Mouse (Mus musculus) bone marrow, adult 2 months (tissue): ENCODE data around the gene Gm28042. TPM values are rescaled to one million over a fixed set of nuclear protein-coding genes. Genes with fewer than 3 reads are reported as not detected.

Experiments used
- H3K27ac ChIP-seq: fragments of 200-500 bp; 2 replicates; pipeline ENCODE4 v1.5.1; 2012; ENCODE audit warnings: low read depth, mild to moderate bottlenecking, control low read depth, inconsistent platforms, low read length; ENCODE audit not compliant: control insufficient read depth, poor library complexity, insufficient read depth
- H3K4me1 ChIP-seq: fragments of 200-500 bp; 2 replicates; pipeline ENCODE4 v1.6.1; 2011; ENCODE audit warnings: low read length; ENCODE audit not compliant: control insufficient read depth, insufficient read depth
- H3K4me3 ChIP-seq: fragments of 200-500 bp; replicated peaks from 2 replicates; pipeline ENCODE3; 2011; ENCODE audit warnings: mild to moderate bottlenecking, low read depth, low read length, control low read depth; ENCODE audit not compliant: control insufficient read depth
- CTCF ChIP-seq: fragments of 200-500 bp; IDR thresholded peaks from 2 replicates; pipeline ENCODE4 v1.5.1; 2011; ENCODE audit warnings: low read length, control low read depth; ENCODE audit not compliant: control insufficient read depth, insufficient read depth
- POLR2A ChIP-seq: fragments of 200-500 bp; IDR thresholded peaks from 2 replicates; pipeline ENCODE4 v1.6.1; 2011; ENCODE audit warnings: low read depth, mild to moderate bottlenecking, control low read depth, low read length, borderline replicate concordance; ENCODE audit not compliant: control insufficient read depth
- WGBS: fragments of 180-500 bp; shearing (Covaris S2); methylation state at CpG from one replicate; pipeline ENCODE4 v1.1.7; 2018; 5-methylcytosine and 5-hydroxymethylcytosine counted together
- polyA plus RNA-seq: library from polyadenylated mRNA; stranded (reverse); fragments of >200 nt; gene quantifications from 2 replicates; pipeline ENCODE4 v1.2.4, GENCODE M21; 2011; ENCODE audit warnings: low replicate concordance; ENCODE audit not compliant: missing spikeins, insufficient read depth, insufficient read length

Gene Gm28042
- polyA plus RNA-seq, 1 experiment, result 1.5 TPM

DNA sequence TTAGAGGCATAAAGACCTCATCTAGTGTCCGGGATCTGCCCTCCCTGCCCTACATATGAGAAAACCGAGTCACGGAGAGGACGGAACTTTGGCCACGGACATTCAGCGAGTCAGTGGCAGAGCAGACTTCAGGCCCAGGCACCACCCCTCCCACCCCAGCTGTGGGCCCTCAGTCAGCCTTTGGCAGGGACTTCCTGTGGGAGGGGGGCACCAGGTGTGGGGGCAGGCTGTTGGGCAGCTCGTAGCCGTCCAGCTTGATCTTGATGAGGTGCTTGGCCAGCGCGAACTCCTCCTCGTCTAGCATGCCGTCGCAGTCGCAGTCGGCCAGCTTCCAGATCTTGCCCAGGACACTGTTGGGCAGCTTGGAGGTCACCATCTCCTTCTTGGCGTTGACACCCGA is 63.7 kb downstream of the Gm28042 start:
- 91% methylated on average over 17 of the region's 17 CpGs for WGBS
- H3K27ac ChIP-seq, result no peak overlapping the region
- TF ChIP-seq POLR2A (no peak), CTCF (no peak)
- H3K4me1 ChIP-seq, result no peaks in the 10 kb centered on the region
- no peak overlapping the region for H3K4me3 ChIP-seq

Other genes starting within 250 kb of the Gm28042 start
- gene Rpap1, start 240.0 kb upstream of the Gm28042 start, polyA plus RNA-seq, result 5.9 and 12.6 TPM in 2 replicates
- 0.75 and 4.2 TPM in 2 replicates for gene Tyro3, start 229.8 kb upstream of the Gm28042 start, polyA plus RNA-seq
- gene Mga, start 130.3 kb upstream of the Gm28042 start, polyA plus RNA-seq, result 11.3 and 22.1 TPM in 2 replicates
- gene Mapkbp1, start 54.8 kb upstream of the Gm28042 start, polyA plus RNA-seq, result 2.1 and 6.6 TPM in 2 replicates
- 4.7 and 13.0 TPM in 2 replicates for gene Jmjd7, start within 50 bp of the Gm28042 start, polyA plus RNA-seq
- gene Pla2g4b, start 5.9 kb downstream of the Gm28042 start, polyA plus RNA-seq, result 0.61 and 3.3 TPM in 2 replicates
- 15.4 and 23.7 TPM in 2 replicates for gene Ehd4, start 127.1 kb downstream of the Gm28042 start, polyA plus RNA-seq
- not detected in 2 replicates for gene Pla2g4e, start 217.8 kb downstream of the Gm28042 start, polyA plus RNA-seq